Mouse (Mus musculus): ENCODE results near the gene Aaed1. TPM values are rescaled to one million over a fixed set of nuclear protein-coding genes. Genes with fewer than 3 reads are reported as not detected.

Aaed1 gene
- polyA plus RNA-seq, 1 experiment from 2014 or later: 31.8 TPM

- no peaks in the 10 kb centered on the region for H3K36me3 ChIP-seq (ENCODE audit: control insufficient read depth, insufficient read depth, low read length)
- no peak overlapping the region for H3K9ac ChIP-seq (ENCODE audit: low read depth, low read length)
- H3K4me3 ChIP-seq (ENCODE audit: low read depth, low read length): no peak overlapping the region
- H3K4me1 ChIP-seq (ENCODE audit: control insufficient read depth, insufficient read depth, low read length): peaks cover 24% of the 10 kb centered on the region
- H3K4me2 ChIP-seq (ENCODE audit: low read depth, low read length): no peak overlapping the region
- 58% methylated on average over 4 of the region's 4 CpGs for WGBS
- H3K27ac ChIP-seq (replicated peaks; ENCODE audit: low read depth, low read length): no peak overlapping the region
- no peak for ATAC-seq (ENCODE audit: low read depth)
- no peaks in the 10 kb centered on the region for H3K27me3 ChIP-seq (replicated peaks; ENCODE audit: control insufficient read depth, insufficient read depth, low read length)
- H3K9me3 ChIP-seq (ENCODE audit: control insufficient read depth, low read length): no peaks in the 10 kb centered on the region
- no peak for DNase-seq (ENCODE audit: low spot score)
Measured at GRCm38 (mm10) chr13:64237000-64237680, 75.4 kb downstream of the Aaed1 start.

GRCm38 (mm10) chr13:64235777-64236176 is 76.7 kb downstream of the Aaed1 start:
- Histone ChIP-seq H3K9ac (ENCODE audit: low read depth, low read length) (no peak overlapping the region), H3K27me3 (replicated peaks; ENCODE audit: control insufficient read depth, insufficient read depth, low read length) (no peaks in the 10 kb centered on the region), H3K4me3 (ENCODE audit: low read depth, low read length) (no peak overlapping the region), H3K4me2 (ENCODE audit: low read depth, low read length) (peak overlapping the region; percentile 7; the same call in 1 of the 2 replicates), H3K36me3 (ENCODE audit: control insufficient read depth, insufficient read depth, low read length) (no peaks in the 10 kb centered on the region), H3K9me3 (ENCODE audit: control insufficient read depth, low read length) (no peaks in the 10 kb centered on the region), H3K4me1 (ENCODE audit: control insufficient read depth, insufficient read depth, low read length) (peaks cover 24% of the 10 kb centered on the region), H3K27ac (replicated peaks; ENCODE audit: low read depth, low read length) (peak overlapping the region; percentile 86)
- WGBS: 31% methylated on average over 3 of the region's 3 CpGs
- no peak for ATAC-seq (ENCODE audit: low read depth)
- no peak for DNase-seq (ENCODE audit: low spot score)

- WGBS: 28% methylated on average over 4 of the region's 4 CpGs
- Histone ChIP-seq H3K4me1 (ENCODE audit: control insufficient read depth, insufficient read depth, low read length) (peaks cover 24% of the 10 kb centered on the region), H3K4me3 (ENCODE audit: low read depth, low read length) (no peak overlapping the region), H3K9ac (ENCODE audit: low read depth, low read length) (no peak overlapping the region), H3K9me3 (ENCODE audit: control insufficient read depth, low read length) (no peaks in the 10 kb centered on the region), H3K36me3 (ENCODE audit: control insufficient read depth, insufficient read depth, low read length) (no peaks in the 10 kb centered on the region), H3K27me3 (replicated peaks; ENCODE audit: control insufficient read depth, insufficient read depth, low read length) (no peaks in the 10 kb centered on the region), H3K27ac (replicated peaks; ENCODE audit: low read depth, low read length) (peak overlapping the region; percentile 86), H3K4me2 (ENCODE audit: low read depth, low read length) (peak overlapping the region; percentile 7)
- DNase-seq (ENCODE audit: low spot score): peak; percentile 84
- peak; percentile 62 for ATAC-seq (ENCODE audit: low read depth)
Measured at GRCm38 (mm10) chr13:64235062-64235715, 77.3 kb downstream of the Aaed1 start.

- no peak for ATAC-seq (ENCODE audit: low read depth)
- DNase-seq (ENCODE audit: low spot score): no peak
- WGBS: 69% methylated on average over 4 of the region's 4 CpGs
- Histone ChIP-seq H3K27me3 (replicated peaks; ENCODE audit: control insufficient read depth, insufficient read depth, low read length) (no peaks in the 10 kb centered on the region), H3K4me1 (ENCODE audit: control insufficient read depth, insufficient read depth, low read length) (peaks cover 24% of the 10 kb centered on the region), H3K9ac (ENCODE audit: low read depth, low read length) (no peak overlapping the region), H3K9me3 (ENCODE audit: control insufficient read depth, low read length) (no peaks in the 10 kb centered on the region), H3K27ac (replicated peaks; ENCODE audit: low read depth, low read length) (no peak overlapping the region), H3K4me2 (ENCODE audit: low read depth, low read length) (no peak overlapping the region), H3K4me3 (ENCODE audit: low read depth, low read length) (no peak overlapping the region), H3K36me3 (ENCODE audit: control insufficient read depth, insufficient read depth, low read length) (no peaks in the 10 kb centered on the region)
Measured at GRCm38 (mm10) chr13:64233139-64233538, 79.4 kb downstream of the Aaed1 start.

GRCm38 (mm10) chr13:64226725-64227124 is 85.8 kb downstream of the Aaed1 start:
- H3K4me2 ChIP-seq (ENCODE audit: low read depth, low read length): no peak overlapping the region
- WGBS: 82% methylated on average over 4 of the region's 4 CpGs
- no peak overlapping the region for H3K4me3 ChIP-seq (ENCODE audit: low read depth, low read length)
- no peak overlapping the region for H3K27ac ChIP-seq (replicated peaks; ENCODE audit: low read depth, low read length)
- no peaks in the 10 kb centered on the region for H3K36me3 ChIP-seq (ENCODE audit: control insufficient read depth, insufficient read depth, low read length)
- H3K27me3 ChIP-seq (replicated peaks; ENCODE audit: control insufficient read depth, insufficient read depth, low read length): no peaks in the 10 kb centered on the region
- no peaks in the 10 kb centered on the region for H3K9me3 ChIP-seq (ENCODE audit: control insufficient read depth, low read length)
- DNase-seq (ENCODE audit: low spot score) (no peak), ATAC-seq (ENCODE audit: low read depth) (no peak)
- H3K9ac ChIP-seq (ENCODE audit: low read depth, low read length): no peak overlapping the region
- H3K4me1 ChIP-seq (ENCODE audit: control insufficient read depth, insufficient read depth, low read length): no peaks in the 10 kb centered on the region

GRCm38 (mm10) chr13:64225738-64226137 is 86.8 kb downstream of the Aaed1 start:
- ATAC-seq (ENCODE audit: low read depth): no peak
- 55% methylated on average over 3 of the region's 3 CpGs for WGBS
- H3K27ac ChIP-seq (replicated peaks; ENCODE audit: low read depth, low read length): no peak overlapping the region
- H3K4me2 ChIP-seq (ENCODE audit: low read depth, low read length): no peak overlapping the region
- no peak for DNase-seq (ENCODE audit: low spot score)
- H3K9ac ChIP-seq (ENCODE audit: low read depth, low read length): no peak overlapping the region
- no peak overlapping the region for H3K4me3 ChIP-seq (ENCODE audit: low read depth, low read length)
- no peaks in the 10 kb centered on the region for H3K36me3 ChIP-seq (ENCODE audit: control insufficient read depth, insufficient read depth, low read length)
- no peaks in the 10 kb centered on the region for H3K4me1 ChIP-seq (ENCODE audit: control insufficient read depth, insufficient read depth, low read length)
- no peaks in the 10 kb centered on the region for H3K27me3 ChIP-seq (replicated peaks; ENCODE audit: control insufficient read depth, insufficient read depth, low read length)
- H3K9me3 ChIP-seq (ENCODE audit: control insufficient read depth, low read length): no peaks in the 10 kb centered on the region

Other genes starting within 250 kb of the Aaed1 start
- not detected in 2 replicates for gene Hsd17b3, start 223.5 kb downstream of the Aaed1 start, polyA plus RNA-seq (2014; fragmentation: Nextera tagmentation; extraction: Ambion mirVana)
- gene Slc35d2, start 183.3 kb downstream of the Aaed1 start, polyA plus RNA-seq (2014; fragmentation: Nextera tagmentation; extraction: Ambion mirVana): 5.7 and 8.7 TPM in 2 replicates
- gene Zfp367, start 159.5 kb downstream of the Aaed1 start, polyA plus RNA-seq (2014; fragmentation: Nextera tagmentation; extraction: Ambion mirVana): 22.2 and 23.0 TPM in 2 replicates
- gene Habp4, start 150.9 kb downstream of the Aaed1 start, polyA plus RNA-seq (2014; fragmentation: Nextera tagmentation; extraction: Ambion mirVana): 29.8 and 30.6 TPM in 2 replicates
- 12.7 and 14.7 TPM in 2 replicates for gene Cdc14b, start 37.4 kb downstream of the Aaed1 start, polyA plus RNA-seq (2014; fragmentation: Nextera tagmentation; extraction: Ambion mirVana)
- 213 and 225 TPM in 2 replicates for gene Ctsl, start 58.2 kb upstream of the Aaed1 start, polyA plus RNA-seq (2014; fragmentation: Nextera tagmentation; extraction: Ambion mirVana)
- gene Cdk20, start 119.6 kb upstream of the Aaed1 start, polyA plus RNA-seq (2014; fragmentation: Nextera tagmentation; extraction: Ambion mirVana): 11.0 and 11.6 TPM in 2 replicates
- gene Fam240b, start 185.1 kb upstream of the Aaed1 start, polyA plus RNA-seq (2014; fragmentation: Nextera tagmentation; extraction: Ambion mirVana): not detected in 2 replicates

Data from embryonic facial prominence, embryonic 14.5 days (tissue).